Mouse (Mus musculus) neural tube, embryonic 14.5 days (tissue): ENCODE measurements around the gene Gm11985. TPM values are rescaled to one million over a fixed set of nuclear protein-coding genes. Genes with fewer than 3 reads are reported as not detected.

Experiments used
- ATAC-seq: fragments of 200-750 bp; cut with Nextera tagmentation; 2 replicates; pipeline ENCODE4 v1.8.0; 2017; ENCODE audit warnings: low read depth, mild to moderate bottlenecking, moderate TSS enrichment, moderate library complexity
- H3K27ac ChIP-seq: fragments of 300-500 bp; sonication (generic); 2 replicates; pipeline ENCODE4 v1.5.1; 2014; ENCODE audit warnings: low read depth, mild to moderate bottlenecking, control low read depth, low read length, moderate library complexity, mixed read lengths
- H3K27me3 ChIP-seq: fragments of 300-500 bp; sonication (generic); 2 replicates; pipeline ENCODE4 v1.6.1; 2014; ENCODE audit warnings: low read length; ENCODE audit not compliant: control insufficient read depth, insufficient read depth
- H3K36me3 ChIP-seq: fragments of 300-500 bp; sonication (generic); 2 replicates; pipeline ENCODE4 v1.6.1; 2014; ENCODE audit warnings: low read length, mixed read lengths; ENCODE audit not compliant: control insufficient read depth, insufficient read depth
- H3K4me1 ChIP-seq: fragments of 300-500 bp; sonication (generic); 2 replicates; pipeline ENCODE4 v1.6.1; 2014; ENCODE audit warnings: low read length; ENCODE audit not compliant: control insufficient read depth, insufficient read depth
- H3K4me2 ChIP-seq: fragments of 300-500 bp; sonication (generic); 2 replicates; pipeline ENCODE4 v1.6.1; 2014; ENCODE audit warnings: mild to moderate bottlenecking, low read depth, low read length, control low read depth
- H3K4me3 ChIP-seq: fragments of 300-500 bp; sonication (generic); 2 replicates; pipeline ENCODE4 v1.5.1; 2014; ENCODE audit warnings: low read depth, low read length, control low read depth, mixed read lengths
- H3K9ac ChIP-seq: fragments of 300-500 bp; sonication (generic); replicated peaks from 2 replicates; pipeline ENCODE4 v1.6.1; 2014; ENCODE audit warnings: low read depth, mild to moderate bottlenecking, control low read depth, low read length, mixed read lengths
- H3K9me3 ChIP-seq: fragments of 300-500 bp; sonication (generic); 2 replicates; pipeline ENCODE4 v1.6.1; 2016; ENCODE audit warnings: low read length; ENCODE audit not compliant: control insufficient read depth
- WGBS: fragments of 180-500 bp; shearing (Covaris S2); extraction: QIAGEN DNeasy Blood & Tissue Kit; methylation state at CpG from one replicate; pipeline ENCODE4 v1.1.7; 2014; 5-methylcytosine and 5-hydroxymethylcytosine counted together
- polyA plus RNA-seq: library from polyadenylated mRNA; unstranded; fragments of >200 nt; fragmentation: Nextera tagmentation; extraction: Ambion mirVana; gene quantifications from 2 replicates; pipeline ENCODE4 v1.2.1, GENCODE M21; 2014

Gm11985 gene
- polyA plus RNA-seq, 1 experiment from 2014 or later: 0.20 TPM

DNA sequence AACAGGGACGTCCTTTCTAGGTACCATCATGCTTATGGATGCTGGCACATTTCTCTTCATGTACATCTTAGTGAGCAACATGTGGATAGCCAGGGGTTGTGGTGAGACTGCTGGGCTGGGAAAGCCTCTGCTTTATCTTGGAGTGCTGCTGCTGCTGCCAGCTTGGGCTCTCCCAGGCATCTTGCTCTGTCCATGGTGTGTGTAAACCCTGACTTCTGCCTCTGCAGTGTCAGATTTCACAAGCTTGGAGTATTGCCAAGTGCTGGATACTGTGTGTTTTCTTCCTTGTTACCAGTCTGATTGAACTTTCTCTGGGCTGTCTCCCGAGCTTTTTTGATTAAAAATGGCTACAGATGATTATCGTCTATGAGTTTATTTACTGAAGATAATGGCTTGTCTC lies 45.6 kb downstream of the Gm11985 start:
- Histone ChIP-seq H3K4me3 (no peak overlapping the region), H3K4me1 (no peaks in the 10 kb centered on the region), H3K4me2 (no peak overlapping the region), H3K27me3 (no peaks in the 10 kb centered on the region), H3K27ac (no peak overlapping the region), H3K9ac (no peak overlapping the region), H3K9me3 (no peaks in the 10 kb centered on the region), H3K36me3 (no peaks in the 10 kb centered on the region; the same call in 1 of the 2 replicates)
- 68% methylated on average over 3 of the region's 3 CpGs for WGBS
- no peak for ATAC-seq

DNA sequence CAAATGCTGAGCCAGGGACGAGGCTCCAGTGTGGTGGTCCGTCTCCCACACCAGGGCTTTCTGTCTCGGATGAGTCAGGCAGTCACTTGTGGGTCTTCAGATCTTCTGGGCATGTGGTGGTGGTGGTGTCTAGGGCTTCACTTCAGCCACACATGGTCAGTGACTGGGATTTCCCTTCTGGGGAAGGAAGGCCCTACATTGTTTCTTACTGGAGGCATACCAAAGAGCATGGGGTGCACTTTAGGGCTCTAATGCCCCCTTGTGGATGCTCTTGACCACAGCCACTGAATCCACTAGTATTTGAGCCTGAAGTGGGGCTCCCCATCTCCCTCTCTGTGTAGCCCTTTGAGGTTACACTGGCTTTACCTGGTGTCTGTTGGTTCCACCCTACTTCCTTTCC lies 47.9 kb downstream of the Gm11985 start:
- no peak overlapping the region for H3K27ac ChIP-seq
- no peaks in the 10 kb centered on the region for H3K4me1 ChIP-seq
- 91% methylated on average over 3 of the region's 3 CpGs for WGBS
- H3K36me3 ChIP-seq: no peaks in the 10 kb centered on the region; the same call in 1 of the 2 replicates
- H3K4me2 ChIP-seq: no peak overlapping the region
- no peak overlapping the region for H3K9ac ChIP-seq
- H3K4me3 ChIP-seq: no peak overlapping the region
- peak; percentile 47; the same call in 1 of the 2 replicates for ATAC-seq
- H3K9me3 ChIP-seq: no peaks in the 10 kb centered on the region
- no peaks in the 10 kb centered on the region for H3K27me3 ChIP-seq

GRCm38 (mm10) chr11:7138370-7138769 lies 50.0 kb downstream of the Gm11985 start:
- no peaks in the 10 kb centered on the region for H3K9me3 ChIP-seq
- WGBS: 91% methylated on average over 8 of the region's 8 CpGs
- no peak overlapping the region for H3K4me3 ChIP-seq
- H3K27ac ChIP-seq: no peak overlapping the region
- H3K4me1 ChIP-seq: no peaks in the 10 kb centered on the region
- H3K4me2 ChIP-seq: no peak overlapping the region
- no peaks in the 10 kb centered on the region; the same call in 1 of the 2 replicates for H3K36me3 ChIP-seq
- no peak for ATAC-seq
- no peaks in the 10 kb centered on the region for H3K27me3 ChIP-seq
- no peak overlapping the region for H3K9ac ChIP-seq

- H3K4me2 ChIP-seq: no peak overlapping the region
- no peaks in the 10 kb centered on the region for H3K4me1 ChIP-seq
- ATAC-seq: no peak
- H3K36me3 ChIP-seq: no peaks in the 10 kb centered on the region; the same call in 1 of the 2 replicates
- H3K4me3 ChIP-seq: no peak overlapping the region
- H3K9me3 ChIP-seq: no peaks in the 10 kb centered on the region
- H3K27me3 ChIP-seq: no peaks in the 10 kb centered on the region
- H3K27ac ChIP-seq: no peak overlapping the region
- WGBS: 94% methylated on average over 5 of the region's 5 CpGs
- no peak overlapping the region for H3K9ac ChIP-seq
Observed at GRCm38 (mm10) chr11:7136246-7136855, 52.0 kb downstream of the Gm11985 start.

GRCm38 (mm10) chr11:7135763-7136162 lies 52.6 kb downstream of the Gm11985 start:
- no peak overlapping the region for H3K9ac ChIP-seq
- no peaks in the 10 kb centered on the region for H3K4me1 ChIP-seq
- H3K9me3 ChIP-seq: no peaks in the 10 kb centered on the region
- no peaks in the 10 kb centered on the region; the same call in 1 of the 2 replicates for H3K36me3 ChIP-seq
- WGBS: 79% methylated on average over 9 of the region's 9 CpGs
- H3K4me2 ChIP-seq: no peak overlapping the region
- ATAC-seq: no peak
- H3K27ac ChIP-seq: no peak overlapping the region
- no peaks in the 10 kb centered on the region for H3K27me3 ChIP-seq
- H3K4me3 ChIP-seq: no peak overlapping the region

GRCm38 (mm10) chr11:7135301-7135700 lies 53.1 kb downstream of the Gm11985 start:
- Histone ChIP-seq H3K9me3 (no peaks in the 10 kb centered on the region), H3K27ac (no peak overlapping the region), H3K4me1 (no peaks in the 10 kb centered on the region), H3K27me3 (no peaks in the 10 kb centered on the region), H3K9ac (no peak overlapping the region), H3K36me3 (no peaks in the 10 kb centered on the region; the same call in 1 of the 2 replicates), H3K4me3 (no peak overlapping the region), H3K4me2 (no peak overlapping the region)
- ATAC-seq: no peak
- 64% methylated on average over 6 of the region's 6 CpGs for WGBS

DNA sequence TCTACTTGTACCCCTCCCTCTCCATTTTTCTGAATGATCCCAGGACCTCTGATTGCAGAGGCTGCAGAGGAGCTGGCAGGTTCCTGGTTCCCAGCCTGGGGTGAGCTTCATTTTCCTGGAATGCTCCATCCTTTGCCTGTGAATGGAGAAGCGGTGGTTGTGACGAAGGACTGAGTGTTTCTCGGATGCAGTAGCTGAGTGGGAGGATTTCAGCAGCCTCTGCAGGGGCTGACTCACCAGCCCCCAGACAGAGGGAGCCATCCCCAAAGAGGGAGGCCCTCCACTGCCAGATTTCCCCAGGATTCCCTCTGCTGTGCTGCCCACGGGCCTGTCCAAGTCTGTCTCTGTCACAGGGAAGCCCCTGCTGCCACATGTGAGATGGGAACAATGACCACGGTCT lies 54.0 kb downstream of the Gm11985 start:
- WGBS: 87% methylated on average over 5 of the region's 5 CpGs

DNA sequence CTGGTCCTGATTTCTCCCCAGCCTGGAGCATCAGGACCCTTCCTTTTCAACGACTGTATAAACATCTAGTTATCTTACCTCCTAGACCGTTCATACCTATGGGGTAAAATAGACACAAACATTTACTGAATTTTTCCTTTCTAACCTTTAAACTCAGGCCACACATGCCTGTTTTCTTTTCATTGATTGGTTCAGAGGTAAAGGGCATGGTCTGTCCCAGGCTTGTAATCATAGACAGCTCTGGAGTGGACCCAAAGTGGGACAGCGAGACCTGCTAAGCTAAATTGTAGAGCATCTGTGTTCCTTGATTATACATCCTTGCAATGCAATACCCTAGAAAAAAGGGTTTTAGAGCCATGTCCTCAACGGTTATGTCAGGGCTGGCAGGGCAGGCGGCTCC lies 54.6 kb downstream of the Gm11985 start:
- Histone ChIP-seq H3K4me3 (no peak overlapping the region), H3K27me3 (no peaks in the 10 kb centered on the region), H3K9ac (no peak overlapping the region), H3K27ac (no peak overlapping the region), H3K36me3 (no peaks in the 10 kb centered on the region; the same call in 1 of the 2 replicates), H3K4me2 (no peak overlapping the region), H3K9me3 (no peaks in the 10 kb centered on the region), H3K4me1 (no peaks in the 10 kb centered on the region)
- 92% methylated on average over 5 of the region's 5 CpGs for WGBS
- ATAC-seq: no peak

More for the DNA sequence above, 54.0 kb downstream of the Gm11985 start:
- H3K4me1 ChIP-seq: no peaks in the 10 kb centered on the region
- H3K36me3 ChIP-seq: no peaks in the 10 kb centered on the region; the same call in 1 of the 2 replicates
- H3K9ac ChIP-seq: no peak overlapping the region
- H3K9me3 ChIP-seq: no peaks in the 10 kb centered on the region
- no peak overlapping the region for H3K4me3 ChIP-seq
- no peak for ATAC-seq
- H3K4me2 ChIP-seq: no peak overlapping the region
- H3K27me3 ChIP-seq: no peaks in the 10 kb centered on the region
- H3K27ac ChIP-seq: no peak overlapping the region
